Mouse (Mus musculus): Measurements from ENCODE around the gene Macrod2. TPM values are rescaled to one million over a fixed set of nuclear protein-coding genes. Genes with fewer than 3 reads are reported as not detected.
A peak's percentile ranks its signal among the peaks of the same experiment; 100 is the strongest.

Macrod2 gene
- polyA plus RNA-seq, 1 experiment from 2014 or later, result 32.9 TPM

- Histone ChIP-seq H3K9ac (ENCODE audit: low read depth, low read length) (no peak overlapping the region), H3K27me3 (replicated peaks; ENCODE audit: control insufficient read depth, insufficient read depth, low read length) (no peaks in the 10 kb centered on the region), H3K27ac (ENCODE audit: low read length) (no peak overlapping the region), H3K36me3 (ENCODE audit: control insufficient read depth, insufficient read depth, low read length) (no peaks in the 10 kb centered on the region), H3K4me2 (ENCODE audit: low read depth, low read length) (no peak overlapping the region), H3K4me1 (ENCODE audit: control insufficient read depth, insufficient read depth, low read length) (no peaks in the 10 kb centered on the region), H3K9me3 (ENCODE audit: control insufficient read depth, low read length) (no peaks in the 10 kb centered on the region), H3K4me3 (ENCODE audit: low read length) (no peak overlapping the region)
- 85% methylated on average over 6 of the region's 6 CpGs for WGBS
- no peak for ATAC-seq
Measured at GRCm38 (mm10) chr2:141998901-141999300, 1603.8 kb downstream of the Macrod2 start.

DNA sequence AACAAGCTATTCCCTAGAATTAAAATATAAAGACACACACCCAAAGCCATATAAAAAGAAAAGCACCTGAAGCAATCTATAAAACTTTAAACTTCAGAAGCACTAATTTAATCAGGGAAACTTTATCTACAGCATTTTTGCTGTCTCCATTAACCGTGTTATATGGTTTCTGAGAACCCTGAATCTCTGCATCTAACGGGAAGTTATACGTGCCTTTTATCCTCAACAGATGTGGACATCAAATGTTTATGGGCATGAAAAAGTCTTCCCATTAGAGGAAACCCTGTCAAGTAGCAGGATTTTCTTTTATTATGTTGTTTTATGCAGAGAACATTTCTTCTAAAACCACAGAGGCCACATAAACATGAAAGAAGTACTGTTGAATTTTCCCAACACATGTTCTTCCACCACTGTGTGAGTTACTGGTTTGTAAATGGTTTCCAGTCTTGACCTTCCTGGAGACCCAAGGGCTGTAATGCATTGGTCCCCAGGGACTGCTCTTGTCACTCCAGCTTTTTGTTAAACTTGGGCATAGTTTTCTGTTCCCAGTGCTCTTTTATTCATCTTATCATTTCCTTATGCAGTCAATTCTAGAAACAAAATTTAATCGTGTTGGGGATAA, 1629.5 kb downstream of the Macrod2 start:
- no peaks in the 10 kb centered on the region for H3K9me3 ChIP-seq (ENCODE audit: control insufficient read depth, low read length)
- H3K36me3 ChIP-seq (ENCODE audit: control insufficient read depth, insufficient read depth, low read length), result no peaks in the 10 kb centered on the region
- H3K4me3 ChIP-seq (ENCODE audit: low read length), result no peak overlapping the region
- no peak overlapping the region for H3K9ac ChIP-seq (ENCODE audit: low read depth, low read length)
- no peaks in the 10 kb centered on the region for H3K27me3 ChIP-seq (replicated peaks; ENCODE audit: control insufficient read depth, insufficient read depth, low read length)
- 81% methylated on average over 4 of the region's 4 CpGs for WGBS
- no peak overlapping the region for H3K4me2 ChIP-seq (ENCODE audit: low read depth, low read length)
- no peak for ATAC-seq
- no peaks in the 10 kb centered on the region for H3K4me1 ChIP-seq (ENCODE audit: control insufficient read depth, insufficient read depth, low read length)
- H3K27ac ChIP-seq (ENCODE audit: low read length), result no peak overlapping the region

DNA sequence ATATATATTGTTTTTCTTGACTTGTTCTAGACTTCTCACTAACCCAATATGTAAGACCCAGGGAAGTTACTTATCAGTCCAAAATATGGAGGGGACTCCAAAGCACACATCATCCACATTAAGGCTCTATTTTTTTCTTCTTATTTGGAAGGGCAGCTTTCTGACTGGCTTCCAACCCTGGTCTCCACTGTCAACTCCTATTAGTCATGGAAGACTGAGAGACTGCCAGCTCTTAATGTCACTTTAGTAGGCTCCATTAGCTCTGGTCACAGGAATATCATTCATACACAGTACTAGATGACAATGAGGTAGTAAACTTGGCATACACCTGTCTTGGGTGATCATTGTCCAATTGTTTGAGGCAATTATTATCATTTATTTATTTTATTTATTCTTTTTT, 1631.6 kb downstream of the Macrod2 start:
- Histone ChIP-seq H3K27me3 (replicated peaks; ENCODE audit: control insufficient read depth, insufficient read depth, low read length) (no peaks in the 10 kb centered on the region), H3K36me3 (ENCODE audit: control insufficient read depth, insufficient read depth, low read length) (no peaks in the 10 kb centered on the region), H3K9ac (ENCODE audit: low read depth, low read length) (no peak overlapping the region), H3K9me3 (ENCODE audit: control insufficient read depth, low read length) (no peaks in the 10 kb centered on the region), H3K4me3 (ENCODE audit: low read length) (no peak overlapping the region), H3K4me1 (ENCODE audit: control insufficient read depth, insufficient read depth, low read length) (no peaks in the 10 kb centered on the region), H3K4me2 (ENCODE audit: low read depth, low read length) (no peak overlapping the region), H3K27ac (ENCODE audit: low read length) (no peak overlapping the region)
- no peak for ATAC-seq

- Histone ChIP-seq H3K4me1 (ENCODE audit: control insufficient read depth, insufficient read depth, low read length) (no peaks in the 10 kb centered on the region), H3K4me3 (ENCODE audit: low read length) (no peak overlapping the region), H3K36me3 (ENCODE audit: control insufficient read depth, insufficient read depth, low read length) (no peaks in the 10 kb centered on the region), H3K9me3 (ENCODE audit: control insufficient read depth, low read length) (no peaks in the 10 kb centered on the region), H3K27ac (ENCODE audit: low read length) (no peak overlapping the region), H3K27me3 (replicated peaks; ENCODE audit: control insufficient read depth, insufficient read depth, low read length) (no peaks in the 10 kb centered on the region), H3K4me2 (ENCODE audit: low read depth, low read length) (no peak overlapping the region), H3K9ac (ENCODE audit: low read depth, low read length) (no peak overlapping the region)
- ATAC-seq, result no peak
- 60% methylated on average over 10 of the region's 10 CpGs for WGBS
Measured at GRCm38 (mm10) chr2:142030756-142031646, 1635.9 kb downstream of the Macrod2 start.

- WGBS, result 92% methylated on average over 6 of the region's 6 CpGs
- Histone ChIP-seq H3K4me2 (ENCODE audit: low read depth, low read length) (no peak overlapping the region), H3K27me3 (replicated peaks; ENCODE audit: control insufficient read depth, insufficient read depth, low read length) (no peaks in the 10 kb centered on the region), H3K4me1 (ENCODE audit: control insufficient read depth, insufficient read depth, low read length) (no peaks in the 10 kb centered on the region), H3K9ac (ENCODE audit: low read depth, low read length) (no peak overlapping the region), H3K27ac (ENCODE audit: low read length) (no peak overlapping the region), H3K4me3 (ENCODE audit: low read length) (no peak overlapping the region), H3K9me3 (ENCODE audit: control insufficient read depth, low read length) (no peaks in the 10 kb centered on the region), H3K36me3 (ENCODE audit: control insufficient read depth, insufficient read depth, low read length) (no peaks in the 10 kb centered on the region)
- ATAC-seq, result no peak
Measured at GRCm38 (mm10) chr2:142055576-142055975, 1660.5 kb downstream of the Macrod2 start.

DNA sequence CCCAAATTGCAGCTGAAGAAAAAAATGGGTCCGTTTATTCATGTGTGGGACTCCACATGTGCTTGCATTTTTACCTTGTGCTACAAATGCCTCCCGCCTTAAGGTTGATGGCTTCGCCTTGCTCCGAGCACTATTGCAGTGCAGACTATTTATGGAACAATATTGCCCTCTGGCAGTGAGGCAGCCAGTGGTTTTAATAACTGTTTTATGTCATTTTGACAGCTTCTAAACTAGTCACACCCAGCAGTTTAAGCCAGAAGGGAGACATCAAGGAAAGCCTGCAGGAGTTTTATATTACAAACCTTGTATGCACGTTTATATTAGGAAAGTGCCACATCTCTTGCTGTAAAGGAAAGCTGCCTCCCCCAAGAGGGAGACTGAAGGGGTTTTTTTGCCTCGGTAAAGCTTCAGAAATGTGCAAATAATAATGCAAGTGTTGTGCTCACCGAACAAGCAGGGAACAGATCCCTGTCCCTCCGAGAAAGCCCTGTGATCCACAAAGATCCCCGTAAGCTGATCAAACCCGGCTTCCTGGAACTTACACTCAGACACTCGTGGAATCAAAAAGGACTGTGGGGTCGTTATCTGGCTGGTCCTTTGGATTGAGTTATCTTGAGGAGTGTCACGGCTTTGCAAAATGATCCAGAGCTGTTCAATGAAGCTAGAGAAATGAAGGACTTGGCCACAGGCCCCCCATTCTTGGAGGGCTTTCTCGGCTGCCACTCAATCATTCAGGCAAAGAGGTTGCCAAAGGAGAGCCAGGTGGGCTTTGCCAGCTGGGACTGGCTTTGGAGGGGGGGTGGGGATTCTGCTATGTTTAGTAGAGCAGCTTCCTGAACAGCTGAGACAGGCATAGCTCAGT, 1663.0 kb downstream of the Macrod2 start:
- WGBS, result 29% methylated on average over 14 of the region's 14 CpGs
- Histone ChIP-seq H3K27ac (ENCODE audit: low read length) (no peak overlapping the region), H3K9me3 (ENCODE audit: control insufficient read depth, low read length) (no peaks in the 10 kb centered on the region), H3K4me1 (ENCODE audit: control insufficient read depth, insufficient read depth, low read length) (no peaks in the 10 kb centered on the region), H3K4me2 (ENCODE audit: low read depth, low read length) (peak overlapping the region; percentile 10; the same call in 1 of the 2 replicates), H3K36me3 (ENCODE audit: control insufficient read depth, insufficient read depth, low read length) (no peaks in the 10 kb centered on the region), H3K27me3 (replicated peaks; ENCODE audit: control insufficient read depth, insufficient read depth, low read length) (no peaks in the 10 kb centered on the region), H3K4me3 (ENCODE audit: low read length) (no peak overlapping the region), H3K9ac (ENCODE audit: low read depth, low read length) (no peak overlapping the region)
- peak; percentile 55 for ATAC-seq

DNA sequence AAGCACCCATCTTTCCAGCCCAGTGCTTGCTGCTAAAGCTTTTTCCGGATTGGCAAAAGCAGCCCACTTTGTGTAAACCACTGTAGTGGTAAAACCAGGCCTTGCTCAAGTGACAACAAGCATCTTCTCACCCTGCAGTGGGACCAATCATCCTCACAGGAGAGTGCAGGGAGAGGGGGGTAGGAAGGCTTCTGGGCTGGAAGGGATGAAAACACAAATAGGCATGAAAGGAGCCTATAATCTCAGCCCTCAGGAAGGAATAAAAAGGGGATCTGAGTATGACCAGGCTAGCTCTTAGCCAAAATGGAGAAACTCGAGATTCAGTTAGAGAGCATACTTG, 1663.6 kb downstream of the Macrod2 start:
- Histone ChIP-seq H3K4me2 (ENCODE audit: low read depth, low read length) (no peak overlapping the region), H3K4me1 (ENCODE audit: control insufficient read depth, insufficient read depth, low read length) (no peaks in the 10 kb centered on the region), H3K36me3 (ENCODE audit: control insufficient read depth, insufficient read depth, low read length) (no peaks in the 10 kb centered on the region), H3K4me3 (ENCODE audit: low read length) (no peak overlapping the region), H3K27me3 (replicated peaks; ENCODE audit: control insufficient read depth, insufficient read depth, low read length) (no peaks in the 10 kb centered on the region), H3K27ac (ENCODE audit: low read length) (no peak overlapping the region), H3K9me3 (ENCODE audit: control insufficient read depth, low read length) (no peaks in the 10 kb centered on the region), H3K9ac (ENCODE audit: low read depth, low read length) (no peak overlapping the region)
- 0 out of 2 replicates have a peak, but pooled peaks have one; percentile 5 for ATAC-seq
- WGBS, result 45% methylated on average over 2 of the region's 2 CpGs

- H3K4me3 ChIP-seq (ENCODE audit: low read length), result no peak overlapping the region
- H3K4me1 ChIP-seq (ENCODE audit: control insufficient read depth, insufficient read depth, low read length), result no peaks in the 10 kb centered on the region
- H3K36me3 ChIP-seq (ENCODE audit: control insufficient read depth, insufficient read depth, low read length), result no peaks in the 10 kb centered on the region
- no peak overlapping the region for H3K4me2 ChIP-seq (ENCODE audit: low read depth, low read length)
- no peak for ATAC-seq
- no peaks in the 10 kb centered on the region for H3K9me3 ChIP-seq (ENCODE audit: control insufficient read depth, low read length)
- H3K27me3 ChIP-seq (replicated peaks; ENCODE audit: control insufficient read depth, insufficient read depth, low read length), result no peaks in the 10 kb centered on the region
- H3K9ac ChIP-seq (ENCODE audit: low read depth, low read length), result no peak overlapping the region
- no peak overlapping the region for H3K27ac ChIP-seq (ENCODE audit: low read length)
- 77% methylated on average over 3 of the region's 3 CpGs for whole genome bisulfite sequencing
Measured at GRCm38 (mm10) chr2:142108947-142109346, 1713.8 kb downstream of the Macrod2 start.

GRCm38 (mm10) chr2:142116623-142117022, 1721.5 kb downstream of the Macrod2 start:
- H3K9me3 ChIP-seq (ENCODE audit: control insufficient read depth, low read length), result no peaks in the 10 kb centered on the region
- H3K9ac ChIP-seq (ENCODE audit: low read depth, low read length), result no peak overlapping the region
- H3K27ac ChIP-seq (ENCODE audit: low read length), result no peak overlapping the region
- ATAC-seq, result no peak
- no peak overlapping the region for H3K4me3 ChIP-seq (ENCODE audit: low read length)
- H3K4me1 ChIP-seq (ENCODE audit: control insufficient read depth, insufficient read depth, low read length), result no peaks in the 10 kb centered on the region
- no peak overlapping the region for H3K4me2 ChIP-seq (ENCODE audit: low read depth, low read length)
- H3K27me3 ChIP-seq (replicated peaks; ENCODE audit: control insufficient read depth, insufficient read depth, low read length), result no peaks in the 10 kb centered on the region
- H3K36me3 ChIP-seq (ENCODE audit: control insufficient read depth, insufficient read depth, low read length), result no peaks in the 10 kb centered on the region
- 83% methylated on average over 1 of the region's 1 CpGs for WGBS

Data from intestine, embryonic 16.5 days (tissue).